Comparison of ENCODE assay signal across 9 mouse cellular contexts in the genomic region with DNA sequence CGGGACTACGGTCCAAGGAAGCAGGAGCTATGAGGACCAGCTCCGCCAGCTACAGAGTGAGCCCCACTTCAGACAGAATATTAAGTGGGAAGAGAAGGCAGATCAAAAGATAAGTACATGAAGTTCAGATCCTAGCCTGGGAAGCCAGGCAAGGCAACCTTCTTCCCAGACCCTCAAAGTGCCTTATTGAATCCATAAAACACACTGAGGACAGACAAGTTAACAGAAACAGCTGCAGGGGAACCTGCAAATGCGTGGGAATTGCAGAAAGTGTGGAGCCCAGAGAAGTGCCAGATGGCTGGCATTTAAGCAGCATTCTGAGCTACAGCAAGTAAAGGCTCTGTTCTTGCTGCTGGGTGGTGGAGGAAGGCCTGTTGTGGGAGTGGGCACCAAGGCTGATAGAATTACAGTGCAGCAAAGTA. TPM values are rescaled to one million over a fixed set of nuclear protein-coding genes. Genes with fewer than 3 reads are reported as not detected.
DNase-seq lines count a peak whose midpoint lies in the region; TF ChIP-seq lines count a peak whose summit lies in the region.
"Had no signal": no experiment of that assay in that cellular context is flagged by ENCODE, and none has a peak within 500 bp of the region (broad histone marks: within the 10 kb centered on the region; RNA-seq: fewer than 3 reads in every experiment).

No protein-coding gene starts in this region.

- peaks cover 2% of the 10 kb centered on the region; the same call in 1 of the 2 replicates for H3K36me3 ChIP-seq in midbrain, embryonic 10.5 days

- no peak for TF ChIP-seq POLR2A in cerebellum, adult 2 months (IDR thresholded peaks at IDR 0.05; ENCODE audit: borderline replicate concordance, insufficient read depth, low read length)

- peak; percentile 50 to 57 for DNase-seq in cerebellum, adult 2 months
- no peak for DNase-seq in cerebellum, adult 8-10 months
- peak; percentile 91 for DNase-seq in brain, adult 2 months (ENCODE audit: low read depth, low spot score)
- DNase-seq in frontal cortex, postnatal 25 days (ENCODE audit: low spot score in 2 of 2) = peak; percentile 48 to 49
- peak; percentile 26 for DNase-seq in midbrain, embryonic 10.5 days (ENCODE audit: low spot score)
- DNase-seq in lung, postnatal 25 days (ENCODE audit: low spot score) = no peak
- no peak for DNase-seq in ovary, adult 18-20 months (ENCODE audit: low spot score)
- DNase-seq in urinary bladder, adult 18-20 months (ENCODE audit: low spot score in 2 of 2) = no peak
- DNase-seq: gastrocnemius, postnatal 36 days had no signal

- 70% methylated on average over 4 of the region's 4 CpGs for WGBS in cerebellum, adult 2 months
- WGBS in midbrain, embryonic 10.5 days = 39% methylated on average over 4 of the region's 4 CpGs

- no peak for TF ChIP-seq CTCF in cerebellum, adult 2 months (IDR thresholded peaks at IDR 0.05; ENCODE audit: borderline replicate concordance, insufficient read depth, low read depth, low read length)

- H3K27me3 ChIP-seq in cerebellum, adult 2 months (ENCODE audit: control insufficient read depth, insufficient read depth, low read length) = no peaks in the 10 kb centered on the region
- H3K27me3 ChIP-seq in midbrain, embryonic 10.5 days (ENCODE audit: low read depth, poor library complexity, severe bottlenecking) = no peaks in the 10 kb centered on the region

- H3K9me3 ChIP-seq in midbrain, embryonic 10.5 days (replicated peaks) = no peaks in the 10 kb centered on the region

- peaks cover 38% of the 10 kb centered on the region for H3K4me1 ChIP-seq in cerebellum, adult 2 months (ENCODE audit: control insufficient read depth, insufficient read depth, low read length)
- H3K4me1 ChIP-seq in midbrain, embryonic 10.5 days = peaks cover 65% of the 10 kb centered on the region

- peak overlapping the region; percentile 90 for H3K27ac ChIP-seq in cerebellum, adult 2 months (ENCODE audit: insufficient read depth, low read length)
- peak overlapping the region; percentile 85 for H3K27ac ChIP-seq in midbrain, embryonic 10.5 days (replicated peaks)

- no peak overlapping the region for H3K4me3 ChIP-seq in cerebellum, adult 2 months (replicated peaks; ENCODE audit: insufficient read depth, low read depth, low read length)
- peak overlapping the region; percentile 14; the same call in 1 of the 2 replicates for H3K4me3 ChIP-seq in midbrain, embryonic 10.5 days

RNA-seq across cellular contexts. Expression of a gene that starts 34.9 kb away (rescaled TPM):
- polyA plus RNA-seq in cerebellum, adult 2 months (2012; rRNA removed) = 673 and 722 TPM in 2 replicates
- polyA plus RNA-seq in midbrain, embryonic 10.5 days (2016; fragmentation: Nextera tagmentation; extraction: Ambion mirVana) = 163 and 215 TPM in 2 replicates

Comparison
In these comparisons a context has a peak if more than half of its experiments do, and no peak if none do; other contexts are left out.
1. DNase-seq: peak in cerebellum, adult 2 months (2 of 2), brain, adult 2 months (single experiment), frontal cortex, postnatal 25 days (2 of 2) and midbrain, embryonic 10.5 days (single experiment); none in cerebellum, adult 8-10 months (single experiment), lung, postnatal 25 days (single experiment), ovary, adult 18-20 months (single experiment) and urinary bladder, adult 18-20 months (0 of 2).